Mouse (Mus musculus) ES-Bruce4 (cell line): Measurements from ENCODE around the gene Tor2a.

Source experiments
- EP300 ChIP-seq: IDR thresholded peaks from 2 replicates; pipeline ENCODE4 v1.6.1; 2011; ENCODE audit warnings: low read depth, low read length; ENCODE audit not compliant: insufficient read depth
- POLR2A ChIP-seq: IDR thresholded peaks from one replicate; pipeline ENCODE4 v1.8.1; 2011; ENCODE audit warnings: low read length; ENCODE audit not compliant: insufficient read depth

GRCm38 (mm10) chr2:32771886-32772285 lies 14.9 kb downstream of the Tor2a start:
- TF ChIP-seq POLR2A (no peak), EP300 (no peak)
